Mouse (Mus musculus): ENCODE measurements around the gene Gm10842. TPM values are rescaled to one million over a fixed set of nuclear protein-coding genes. Genes with fewer than 3 reads are reported as not detected.
"Not testable (repeated sequence)": the region's sequence is repeated elsewhere in the genome, so short reads cannot be mapped to it uniquely, and the experiment has no call there.

Gm10842 gene
- not detected for total RNA-seq (2021)
- long read RNA-seq, experiment 1: 0 reads
- long read RNA-seq, experiment 2: 0 reads

GRCm38 (mm10) chr11:105146593-105146992 lies at the start of gene Gm10842:
Gene Gm10842, plus strand, starts transcription at chr11:105146893.
- no peak for DNase-seq

DNA sequence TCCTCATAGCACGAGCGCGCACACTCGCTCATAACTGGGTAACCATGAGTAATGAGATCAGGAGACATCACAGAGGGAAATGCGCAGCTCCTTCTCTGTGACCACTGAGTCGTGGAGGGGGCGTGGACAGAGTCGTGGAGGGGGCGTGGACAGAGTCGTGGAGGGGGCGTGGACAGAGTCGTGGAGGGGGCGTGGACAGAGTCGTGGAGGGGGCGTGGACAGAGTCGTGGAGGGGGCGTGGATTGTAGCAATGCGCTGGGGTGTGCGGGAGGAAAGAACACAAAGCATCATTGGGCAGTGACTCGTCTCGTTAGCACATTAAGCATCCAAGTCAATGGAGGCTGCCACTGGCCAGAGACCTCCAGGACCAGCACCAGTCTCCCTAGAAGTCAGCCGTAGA lies 34.2 kb upstream of the Gm10842 start:
- not testable (repeated sequence) for DNase-seq

GRCm38 (mm10) chr11:105117814-105118213 lies 28.9 kb upstream of the Gm10842 start:
- DNase-seq: no peak

- DNase-seq: no peak
Measured at GRCm38 (mm10) chr11:105120551-105121061, 26.1 kb upstream of the Gm10842 start.

DNA sequence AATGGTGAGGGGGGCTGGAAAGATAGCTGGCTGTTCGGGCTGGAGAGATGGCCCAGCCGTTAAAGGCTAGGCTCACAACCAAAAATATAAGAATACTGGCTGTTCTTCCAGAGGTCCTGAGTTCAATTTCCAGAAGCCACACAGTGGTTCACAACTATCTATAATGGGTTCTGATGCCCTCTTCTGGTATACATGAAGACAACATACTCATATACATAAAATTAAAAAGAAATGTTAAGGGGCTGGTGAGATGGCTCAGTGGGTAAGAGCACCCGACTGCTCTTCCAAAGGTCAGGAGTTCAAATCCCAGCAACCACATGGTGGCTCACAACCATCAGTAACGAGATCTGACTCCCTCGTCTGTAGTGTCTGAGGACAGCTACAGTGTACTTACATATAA lies 24.9 kb upstream of the Gm10842 start:
- DNase-seq: not testable (repeated sequence)

- peak; percentile 46 for DNase-seq
Measured at GRCm38 (mm10) chr11:105123986-105124385, 22.7 kb upstream of the Gm10842 start.

DNA sequence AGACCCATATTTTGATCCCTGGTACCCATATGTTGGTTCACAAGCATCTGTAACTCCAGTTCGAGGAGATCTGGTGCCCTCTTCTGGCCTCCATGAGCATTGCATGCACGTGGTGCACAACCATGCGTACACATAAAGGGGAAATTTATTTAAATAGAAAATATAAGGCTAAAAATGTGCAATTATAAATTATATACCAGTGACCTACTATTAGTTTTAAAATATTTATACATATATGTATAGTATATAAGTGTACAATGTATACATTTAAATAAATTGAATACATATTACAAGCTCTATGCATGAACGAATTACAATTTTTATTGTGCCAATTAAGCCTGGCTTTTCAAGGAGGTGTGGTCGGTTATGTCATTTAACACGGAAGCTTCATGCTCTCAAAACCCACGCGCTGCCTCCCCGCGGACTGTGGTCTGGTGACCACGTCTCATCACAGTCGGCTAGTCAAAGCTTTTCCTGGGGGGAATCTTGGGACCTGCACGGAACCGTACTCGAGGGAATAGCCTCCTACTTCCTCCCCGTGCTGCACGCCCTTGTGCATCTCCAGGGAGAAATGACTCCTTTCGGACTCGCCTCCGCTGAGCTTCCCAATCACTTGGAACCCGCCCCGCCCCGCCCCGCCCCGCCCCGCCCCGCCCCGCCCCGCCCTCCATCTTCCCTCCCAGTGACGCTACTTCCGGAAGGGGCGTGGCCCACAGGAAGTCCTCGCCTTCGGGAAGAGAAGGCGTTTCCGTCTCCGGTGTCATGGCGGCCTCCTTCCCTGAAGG lies 20.8 kb upstream of the Gm10842 start, which contains the start of gene Mettl2:
Gene Mettl2 (plus strand): TSS at position 691 of the 785 bp plus-strand sequence.
- DNase-seq: peak; percentile 83

- no peak for DNase-seq
Measured at GRCm38 (mm10) chr11:105126520-105127029, 20.1 kb upstream of the Gm10842 start.

DNA sequence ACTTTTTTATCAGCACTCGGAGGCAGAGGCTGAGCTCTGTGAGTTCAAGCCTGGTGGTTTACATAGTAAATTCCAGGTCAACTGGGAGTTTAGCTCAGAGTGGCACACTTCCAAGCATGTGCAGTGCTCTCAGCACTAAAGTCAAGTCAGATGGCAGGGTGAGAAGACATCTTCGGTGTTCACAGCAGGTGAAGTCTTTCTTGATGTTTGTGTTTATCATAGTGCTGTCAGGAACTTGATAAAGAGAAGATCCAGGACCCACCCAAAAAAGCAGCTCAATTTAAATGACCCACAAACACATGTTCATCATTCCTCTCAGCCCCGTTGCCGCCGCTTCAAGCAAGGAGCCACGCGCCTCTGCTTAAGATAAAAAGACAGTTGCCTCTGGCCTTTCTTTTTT lies 11.0 kb upstream of the Gm10842 start:
- no peak for DNase-seq

- DNase-seq: not testable (repeated sequence)
Measured at GRCm38 (mm10) chr11:105137255-105137654, 9.4 kb upstream of the Gm10842 start.

GRCm38 (mm10) chr11:105140512-105140911 lies 6.2 kb upstream of the Gm10842 start:
- not testable (repeated sequence) for DNase-seq

DNA sequence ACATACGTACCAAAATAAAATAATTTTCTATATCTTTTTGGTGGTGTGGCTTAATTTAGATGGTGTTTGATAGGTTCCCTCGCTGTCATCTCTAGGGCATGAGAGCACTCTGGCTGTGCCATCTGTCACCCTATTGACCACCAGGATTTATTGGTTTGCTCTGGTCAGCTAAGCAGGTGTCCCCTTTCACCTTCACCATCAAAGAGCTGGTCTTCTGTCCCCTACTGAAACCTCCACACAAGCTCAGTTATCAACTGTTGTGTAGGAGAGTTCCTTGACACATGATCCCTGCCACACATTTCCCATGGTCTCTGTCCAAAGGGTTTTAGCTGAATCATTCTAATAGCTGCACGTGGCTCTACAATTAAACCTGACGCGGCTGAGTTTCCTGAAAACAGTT lies 5.6 kb upstream of the Gm10842 start:
- no peak for DNase-seq

DNA sequence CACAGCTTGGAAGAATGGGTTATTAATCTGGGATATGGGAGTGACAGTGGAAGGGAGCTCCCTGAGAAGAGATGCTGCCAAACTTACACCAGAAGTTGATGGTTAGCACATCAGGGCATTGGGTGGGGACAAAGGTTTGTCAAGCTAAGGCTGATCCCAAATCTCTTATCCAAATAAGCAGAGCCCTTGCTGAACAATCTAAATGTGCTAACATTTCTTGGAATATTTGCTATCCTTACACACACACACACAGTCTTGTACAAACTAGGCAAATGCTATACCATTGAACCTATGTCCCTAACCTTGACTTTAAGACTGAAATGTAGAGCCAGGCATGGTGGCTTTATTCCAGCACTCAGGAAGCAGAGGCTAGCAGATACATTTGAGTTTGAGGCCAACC lies 3.1 kb upstream of the Gm10842 start:
- no peak for DNase-seq

- DNase-seq: no peak
Measured at GRCm38 (mm10) chr11:105144084-105144483, 2.6 kb upstream of the Gm10842 start.

DNA sequence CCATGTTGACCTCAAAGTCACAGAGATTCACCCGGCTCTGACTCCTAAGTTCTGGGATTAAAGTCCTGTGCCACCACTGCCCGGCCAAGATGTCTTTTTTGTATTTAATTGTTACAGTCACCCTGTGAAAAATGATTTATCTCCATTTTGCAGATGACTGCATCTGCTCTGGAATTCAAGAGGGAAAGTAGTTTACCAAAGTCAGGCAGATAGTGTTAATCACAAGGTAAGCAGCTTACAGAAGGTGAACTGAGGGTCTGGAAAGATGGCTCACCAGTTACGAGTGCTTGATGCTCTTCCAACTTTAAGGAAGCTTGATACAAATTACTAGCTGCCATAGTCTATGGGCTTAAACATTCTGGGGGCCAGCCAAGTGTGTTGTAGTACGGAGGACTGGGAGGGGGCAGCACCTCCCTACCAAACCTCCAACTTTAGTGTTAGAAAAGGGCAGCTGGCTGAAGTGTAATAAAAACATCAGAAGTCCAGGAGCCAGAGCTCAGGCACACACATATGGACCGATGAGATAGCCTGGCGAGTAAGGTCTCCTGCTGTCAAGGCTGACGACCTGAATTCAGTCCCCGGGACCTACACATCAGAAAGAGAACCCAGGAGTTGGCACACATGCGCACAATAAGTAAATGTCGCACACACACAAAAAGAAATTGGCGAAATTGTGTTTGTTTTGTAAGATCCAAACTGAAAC lies 2.0 kb upstream of the Gm10842 start:
- DNase-seq: no peak

GRCm38 (mm10) chr11:105145211-105145610 lies 1.5 kb upstream of the Gm10842 start:
- no peak for DNase-seq

- DNase-seq: no peak
Measured at GRCm38 (mm10) chr11:105149353-105149752, 2.7 kb downstream of the Gm10842 start.

- no peak for DNase-seq
Measured at GRCm38 (mm10) chr11:105149766-105150165, 3.1 kb downstream of the Gm10842 start.

DNA sequence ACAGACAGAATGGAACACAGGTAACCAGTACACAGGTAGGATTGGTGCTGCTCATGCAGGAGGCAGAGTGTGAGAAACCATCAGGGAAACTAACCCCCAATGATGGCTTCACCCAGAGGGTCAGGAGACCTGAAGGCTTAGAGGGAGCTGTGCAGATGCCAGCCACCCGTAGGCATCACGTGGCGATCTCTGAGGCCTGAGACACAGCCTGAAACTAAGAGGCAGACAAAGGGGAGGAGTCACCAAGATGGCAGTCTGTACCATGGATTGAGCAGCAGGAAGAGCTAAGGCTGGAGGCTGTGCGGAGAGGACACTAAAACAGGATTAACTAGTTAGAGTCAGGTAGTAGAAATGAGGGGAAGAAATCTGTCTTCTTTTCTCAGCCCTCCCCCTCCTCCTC lies 4.0 kb downstream of the Gm10842 start:
- no peak for DNase-seq

DNA sequence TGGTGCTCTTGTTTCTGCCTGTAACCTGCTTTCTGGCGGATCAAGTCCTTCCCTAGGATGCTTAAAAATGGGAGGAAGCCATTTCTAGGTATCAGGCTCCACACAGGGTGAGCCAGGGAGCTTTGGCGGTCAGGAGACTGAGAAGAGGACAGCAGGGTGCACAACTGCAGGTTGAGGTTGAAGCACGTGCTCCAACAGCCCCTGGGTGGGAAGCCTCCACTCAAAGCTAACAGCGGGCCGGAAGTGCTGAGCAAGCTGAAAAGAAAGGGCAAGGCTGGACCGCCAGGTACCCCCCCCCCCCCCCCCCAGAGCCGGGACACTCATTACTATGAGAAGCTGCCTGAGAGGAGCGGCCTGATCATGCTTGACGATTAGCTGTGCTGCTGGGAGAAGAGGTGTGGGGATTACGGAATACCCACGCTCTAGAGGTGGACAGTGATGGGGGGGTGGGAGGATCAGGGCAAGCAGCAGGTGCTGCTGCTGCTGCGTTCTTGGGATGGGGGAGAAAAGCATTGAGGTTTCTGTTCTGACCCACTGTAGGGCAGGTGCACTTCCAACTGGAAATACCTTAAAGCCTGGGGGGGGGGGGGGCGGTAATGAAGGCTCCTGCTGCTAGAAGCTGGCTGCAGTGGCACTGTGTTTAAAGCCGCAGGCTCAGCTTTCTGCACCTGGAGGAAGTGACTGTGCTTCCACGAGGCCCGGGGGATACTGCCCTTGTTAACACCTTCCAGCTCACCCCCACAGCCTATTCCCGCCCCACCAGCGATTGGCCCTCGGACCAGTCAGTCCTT lies 4.7 kb downstream of the Gm10842 start:
- no peak for DNase-seq

- no peak for DNase-seq
Measured at GRCm38 (mm10) chr11:105152017-105152300, 5.3 kb downstream of the Gm10842 start.

- DNase-seq: no peak
Measured at GRCm38 (mm10) chr11:105152357-105152899, 5.7 kb downstream of the Gm10842 start.

Data from gastrocnemius, postnatal 10 days (tissue).